Mouse (Mus musculus) fibroblast of lung, adult 2 months (primary cell): ENCODE data around the gene Esm1.

Experiments used
- DNase-seq: peaks from one replicate; pipeline ENCODE4 v3.0.0-alpha.2; 2011; ENCODE audit warnings: low read depth

The Esm1 gene

GRCm38 (mm10) chr13:113209624-113210023, at the start of gene Esm1:
Gene Esm1, plus strand, starts transcription at chr13:113209659.
- no peak for DNase-seq

- peak; percentile 38 for DNase-seq
Measured at GRCm38 (mm10) chr13:113164252-113165005, 45.0 kb upstream of the Esm1 start.

DNA sequence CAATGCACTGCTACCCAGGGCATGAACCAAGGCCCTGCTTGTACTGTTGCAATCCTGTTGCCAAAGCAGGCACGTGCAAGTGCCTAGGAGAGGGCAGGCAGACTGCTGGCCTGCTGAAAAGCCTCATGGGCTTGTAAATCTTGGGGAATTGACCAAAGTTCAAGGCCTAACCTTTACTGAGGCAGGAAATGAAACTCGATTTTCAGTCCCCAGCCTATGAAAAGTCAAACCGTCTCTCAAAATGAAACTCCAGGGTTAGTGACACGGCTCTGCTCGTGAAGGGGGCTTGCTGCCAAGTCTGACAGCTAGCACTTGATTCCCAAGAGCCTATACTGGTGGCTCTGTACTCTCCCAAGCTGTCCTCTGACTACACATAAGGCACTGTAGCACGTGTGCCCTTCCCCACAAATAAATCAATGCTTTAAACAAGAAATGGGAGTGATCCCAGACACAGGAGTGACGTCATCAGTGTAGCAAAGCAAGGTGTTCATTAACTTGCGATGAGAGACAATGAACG, 41.4 kb upstream of the Esm1 start:
- DNase-seq, result no peak

GRCm38 (mm10) chr13:113170256-113170655, 39.2 kb upstream of the Esm1 start:
- DNase-seq, result no peak

DNA sequence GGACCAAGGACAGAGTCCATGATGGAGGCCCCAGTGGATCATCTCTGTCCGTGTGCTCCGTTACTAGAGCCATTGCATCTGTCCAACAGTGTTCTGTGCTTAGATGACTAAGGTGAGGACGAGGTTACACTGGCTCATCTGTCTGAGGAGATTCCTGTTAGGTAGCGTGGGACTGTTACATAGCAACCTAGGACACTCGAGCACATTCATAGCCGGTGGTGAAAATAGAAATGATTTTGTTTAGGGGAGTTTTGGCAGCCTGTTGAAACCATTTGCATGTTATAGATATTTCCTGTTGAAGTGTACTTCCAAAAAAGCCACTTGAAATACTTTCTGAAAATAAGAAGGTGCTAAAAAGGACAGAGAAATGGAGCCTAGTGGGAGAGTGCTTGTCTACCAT, 35.3 kb upstream of the Esm1 start:
- no peak for DNase-seq

- DNase-seq, result no peak
Measured at GRCm38 (mm10) chr13:113183310-113183709, 26.1 kb upstream of the Esm1 start.

- DNase-seq, result no peak
Measured at GRCm38 (mm10) chr13:113183720-113184119, 25.7 kb upstream of the Esm1 start.

GRCm38 (mm10) chr13:113196808-113197674, 12.4 kb upstream of the Esm1 start:
- DNase-seq, result no peak

DNA sequence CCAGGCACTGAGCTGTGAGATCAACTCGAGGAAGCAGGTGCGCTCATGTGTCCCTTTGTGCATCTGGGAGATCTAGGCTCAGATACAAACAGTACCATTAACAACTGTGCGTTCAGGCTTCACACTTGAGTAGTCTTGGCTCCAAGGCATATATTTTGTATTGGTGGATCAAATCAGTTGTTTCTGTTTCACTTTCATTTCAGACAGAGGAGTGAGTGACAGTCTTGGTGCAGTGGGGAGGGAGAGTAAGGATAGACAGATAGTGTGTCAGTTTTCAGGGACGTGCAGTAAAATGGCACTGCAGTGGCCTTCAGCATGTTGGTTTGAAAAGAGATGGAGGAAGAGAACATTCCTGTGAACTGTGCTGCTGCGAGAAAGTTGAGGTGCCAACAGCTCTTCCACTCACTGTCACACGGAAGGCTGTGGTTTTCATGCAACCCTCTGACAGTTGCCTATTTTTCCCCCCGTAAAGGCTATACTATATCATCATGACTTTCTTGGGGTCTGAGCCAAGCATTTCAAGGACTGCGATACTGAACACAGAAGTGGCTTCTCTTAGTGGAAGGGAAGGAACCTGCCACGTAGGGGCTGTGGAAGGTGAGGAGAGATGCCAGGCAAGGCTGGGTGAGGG, 11.5 kb upstream of the Esm1 start:
- DNase-seq, result no peak

DNA sequence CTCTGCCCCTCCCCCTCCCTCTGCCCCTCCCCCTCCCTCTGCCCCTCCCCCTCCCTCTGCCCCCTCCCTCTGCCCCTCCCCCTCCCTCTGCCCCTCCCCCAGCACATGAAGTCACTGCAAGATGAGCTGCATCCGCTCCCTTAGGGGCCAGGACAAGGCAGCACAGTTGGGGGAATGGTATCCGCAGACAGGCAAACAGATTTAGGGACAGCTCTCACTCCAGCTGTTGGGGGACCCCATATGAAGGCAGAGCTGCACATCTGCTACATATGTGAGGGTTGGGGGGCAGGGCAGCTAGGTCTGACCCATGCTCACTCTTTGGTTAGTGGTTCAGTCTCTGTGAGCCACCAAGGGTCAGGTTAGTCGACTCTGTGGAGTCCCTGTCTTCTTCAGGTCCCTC, 10.1 kb upstream of the Esm1 start:
- DNase-seq, result no peak

GRCm38 (mm10) chr13:113200726-113201125, 8.7 kb upstream of the Esm1 start:
- peak; percentile 92 for DNase-seq

GRCm38 (mm10) chr13:113201631-113202030, 7.8 kb upstream of the Esm1 start:
- DNase-seq, result no peak

DNA sequence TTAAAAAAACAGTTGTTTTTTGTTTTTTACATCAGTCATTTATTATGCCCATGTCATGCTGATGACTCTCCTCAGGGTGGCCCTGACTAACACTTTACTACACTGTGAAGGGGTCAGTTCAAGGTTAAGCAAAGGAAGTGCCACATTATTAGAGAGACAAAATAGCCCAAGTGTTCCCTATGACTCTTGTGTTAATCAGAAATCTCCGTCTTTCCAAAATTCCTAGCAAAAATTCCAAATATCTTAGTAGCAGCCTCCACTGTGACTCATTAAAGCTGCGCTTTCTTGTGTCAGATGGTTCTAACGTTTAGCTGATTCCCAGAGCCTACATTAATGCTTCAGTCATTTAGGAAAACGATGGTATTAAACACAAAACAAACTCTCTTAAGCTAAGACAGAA, 7.3 kb upstream of the Esm1 start:
- no peak for DNase-seq

- DNase-seq, result no peak
Measured at GRCm38 (mm10) chr13:113203146-113203545, 6.3 kb upstream of the Esm1 start.

- DNase-seq, result no peak
Measured at GRCm38 (mm10) chr13:113205346-113205745, 4.1 kb upstream of the Esm1 start.

DNA sequence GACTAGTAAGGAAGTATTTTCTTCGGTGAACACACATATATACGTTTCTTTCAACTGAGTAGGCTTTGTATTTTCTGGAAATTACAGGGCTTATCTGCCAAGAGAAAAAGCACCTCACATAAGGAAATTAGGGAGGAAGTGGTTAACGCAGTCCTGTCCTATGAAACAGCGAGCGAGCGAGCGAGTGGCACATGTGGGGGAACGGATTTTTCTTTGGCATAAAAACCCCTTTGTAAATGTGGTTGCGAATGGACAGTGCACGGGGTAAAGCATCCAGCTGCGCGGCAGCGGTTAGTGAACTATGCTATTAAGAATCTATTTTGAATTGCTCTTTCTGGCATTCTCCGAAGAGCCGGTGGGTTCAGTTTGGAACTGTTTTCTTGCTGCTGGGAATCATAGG, 1.9 kb downstream of the Esm1 start:
- DNase-seq, result no peak

DNA sequence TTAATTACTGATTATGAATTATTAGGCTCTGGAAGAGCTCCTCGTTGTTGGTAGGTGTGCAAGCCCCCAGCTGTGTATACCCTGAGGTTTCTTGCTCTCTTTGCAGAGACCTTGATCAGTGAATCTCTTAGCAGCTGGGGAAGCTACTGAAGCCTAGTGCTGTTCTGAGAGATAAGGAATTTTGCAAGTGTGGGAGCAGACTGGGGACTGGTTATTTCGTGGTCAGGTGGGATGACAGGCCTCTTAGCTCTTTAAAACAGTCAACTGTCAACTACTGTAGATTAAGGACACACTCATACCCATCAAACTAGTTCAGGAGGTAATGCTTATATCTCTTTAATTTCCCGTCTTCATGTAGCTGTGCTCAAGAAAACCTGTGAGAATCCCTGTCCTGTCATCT, 2.9 kb downstream of the Esm1 start:
- no peak for DNase-seq

- no peak for DNase-seq
Measured at GRCm38 (mm10) chr13:113213865-113214264, 4.4 kb downstream of the Esm1 start.

DNA sequence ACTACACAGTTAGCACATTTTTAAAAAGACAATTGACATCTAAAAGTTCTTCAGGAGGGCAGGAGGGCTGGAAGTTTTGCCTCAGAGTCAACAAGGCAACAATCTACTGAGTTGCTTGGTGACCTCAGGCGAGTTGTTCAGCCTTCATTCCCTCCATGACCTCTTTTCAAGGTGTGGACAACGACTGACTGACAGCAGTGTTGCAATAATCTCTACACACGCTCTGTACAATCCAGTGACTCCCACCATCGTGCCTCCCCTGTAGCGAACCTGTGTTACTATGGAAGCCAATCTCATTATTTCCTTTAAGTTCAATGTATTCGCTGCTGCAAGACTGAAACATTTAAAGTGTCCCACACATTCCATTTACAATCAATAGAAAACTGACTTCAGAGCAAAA, 12.4 kb downstream of the Esm1 start:
- no peak for DNase-seq

GRCm38 (mm10) chr13:113224105-113224504, 14.6 kb downstream of the Esm1 start:
- DNase-seq, result peak; percentile 47

- no peak for DNase-seq
Measured at GRCm38 (mm10) chr13:113225811-113226210, 16.4 kb downstream of the Esm1 start, which contains the start of gene Gzmk. Gene Gzmk, minus strand, starts transcription at chr13:113225908.

DNA sequence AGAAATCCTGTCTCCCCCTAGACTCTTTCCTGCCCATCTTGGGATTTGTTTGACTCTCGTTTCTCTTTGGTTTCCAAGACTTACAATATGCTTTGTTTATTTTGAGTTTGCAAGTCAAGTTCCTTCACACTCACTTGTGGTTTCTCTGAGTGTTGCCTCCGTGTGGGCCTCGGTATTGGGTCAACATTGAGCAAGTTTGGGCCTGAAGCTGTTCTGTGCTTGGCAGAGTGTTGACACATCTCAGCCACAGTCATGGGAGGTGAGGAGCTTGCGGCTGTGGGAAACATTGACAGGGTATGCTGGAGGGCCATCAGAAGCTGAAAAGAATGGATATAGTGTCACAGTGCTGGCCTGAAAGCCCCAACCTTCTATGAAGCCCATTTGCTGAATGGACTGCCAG, 17.6 kb downstream of the Esm1 start:
- peak; percentile 90 for DNase-seq
